Mouse (Mus musculus) MEL (cell line): ENCODE data around the gene Mia. TPM values are rescaled to one million over a fixed set of nuclear protein-coding genes. Genes with fewer than 3 reads are reported as not detected.
A peak's percentile ranks its signal among the peaks of the same experiment; 100 is the strongest.

ENCODE experiments used
- DNase-seq: peaks from one replicate; pipeline ENCODE4 v3.0.0; 2011; ENCODE audit warnings: low read depth, low spot score
- H3K27ac ChIP-seq: 2 replicates; pipeline ENCODE4 v1.5.1; 2012; ENCODE audit warnings: low read depth, mild to moderate bottlenecking, control low read depth, low read length, moderate library complexity; ENCODE audit not compliant: control insufficient read depth
- H3K27me3 ChIP-seq, 2 experiments: fragments of 150-350 bp in 1 of 2; sonication (generic) in 1 of 2; 2 replicates each; pipeline ENCODE4 v1.6.1; 2012; ENCODE audit warnings: low read length in 2 of 2, mild to moderate bottlenecking in 2 of 2, improper control_type of control experiment in 1 of 2, moderate library complexity in 1 of 2; ENCODE audit not compliant: insufficient read depth in 2 of 2, control insufficient read depth in 1 of 2
- H3K36me3 ChIP-seq, 2 experiments: 2 replicates each; pipeline ENCODE4 v1.6.1; 2012 to 2014; ENCODE audit warnings: low read length in 2 of 2, improper control_type of control experiment in 1 of 2, inconsistent platforms in 1 of 2, mild to moderate bottlenecking in 1 of 2; ENCODE audit not compliant: insufficient read depth in 2 of 2, control insufficient read depth in 1 of 2
- H3K4me1 ChIP-seq, 2 experiments: fragments of 150-350 bp in 1 of 2; sonication (generic) in 1 of 2; 2 replicates each; pipeline ENCODE4 v1.6.1; 2012; ENCODE audit warnings: low read length in 2 of 2, improper control_type of control experiment in 1 of 2, mild to moderate bottlenecking in 1 of 2; ENCODE audit not compliant: insufficient read depth in 2 of 2, control insufficient read depth in 1 of 2
- H3K4me3 ChIP-seq, 2 experiments: fragments of 150-350 bp in 1 of 2; sonication (generic) in 1 of 2; 2 replicates each; pipeline ENCODE4 v1.5.1; 2012; ENCODE audit warnings: low read depth in 2 of 2, low read length in 2 of 2, mild to moderate bottlenecking in 2 of 2, moderate library complexity in 2 of 2, control low read depth in 1 of 2, improper control_type of control experiment in 1 of 2; ENCODE audit not compliant: control insufficient read depth in 1 of 2, insufficient read depth in 1 of 2
- H3K79me2 ChIP-seq: 2 replicates; pipeline ENCODE4 v1.6.1; 2012; ENCODE audit warnings: mild to moderate bottlenecking, low read length, moderate library complexity; ENCODE audit not compliant: control insufficient read depth, poor library complexity, insufficient read depth
- H3K9ac ChIP-seq: 2 replicates; pipeline ENCODE4 v1.6.1; 2012; ENCODE audit warnings: low read depth, mild to moderate bottlenecking, control low read depth, low read length, moderate library complexity; ENCODE audit not compliant: control insufficient read depth, poor library complexity, severe bottlenecking
- H3K9me3 ChIP-seq: fragments of 150-350 bp; sonication (generic); replicated peaks from 2 replicates; pipeline ENCODE4 v1.6.1; 2012; ENCODE audit warnings: mild to moderate bottlenecking, low read length, improper control_type of control experiment, moderate library complexity; ENCODE audit not compliant: insufficient read depth
- CHD1 ChIP-seq: IDR thresholded peaks from 2 replicates; pipeline ENCODE4 v1.6.1; 2012; ENCODE audit warnings: low read depth, mild to moderate bottlenecking, inconsistent platforms, low read length, improper control_type of control experiment
- CHD2 ChIP-seq: IDR thresholded peaks from 2 replicates; pipeline ENCODE4 v1.6.1; 2011; ENCODE audit warnings: low read length, improper control_type of control experiment
- CTCF ChIP-seq, 3 experiments: IDR thresholded peaks in 2 of 3; conservative IDR thresholded peaks in 1 of 3; 2 replicates each; pipeline ENCODE4 v1.5.1; 2011 to 2012; ENCODE audit warnings: low read length in 3 of 3, low read depth in 2 of 3, mild to moderate bottlenecking in 2 of 3, improper control_type of control experiment in 1 of 3, inconsistent platforms in 1 of 3, mixed read lengths in 1 of 3, moderate library complexity in 1 of 3; ENCODE audit not compliant: control insufficient read depth in 1 of 3, insufficient read depth in 1 of 3, poor library complexity in 1 of 3, severe bottlenecking in 1 of 3
- E2F4 ChIP-seq: IDR thresholded peaks from 2 replicates; pipeline ENCODE4 v1.6.1; 2011; ENCODE audit warnings: low read depth, low read length, improper control_type of control experiment, borderline replicate concordance
- ELF1 ChIP-seq: IDR thresholded peaks from 2 replicates; pipeline ENCODE4 v1.6.1; 2014; ENCODE audit warnings: low read depth, mild to moderate bottlenecking, inconsistent platforms, low read length, improper control_type of control experiment, moderate library complexity
- EP300 ChIP-seq, 2 experiments: IDR thresholded peaks; 2 replicates each; pipeline ENCODE4 v1.6.1; 2011; ENCODE audit warnings: improper control_type of control experiment in 2 of 2, low read length in 2 of 2, low read depth in 1 of 2, mild to moderate bottlenecking in 1 of 2
- ETS1 ChIP-seq: IDR thresholded peaks from 2 replicates; pipeline ENCODE4 v1.6.1; 2012; ENCODE audit warnings: low read depth, mild to moderate bottlenecking, inconsistent platforms, low read length, improper control_type of control experiment, moderate library complexity
- GABPA ChIP-seq: IDR thresholded peaks from 2 replicates; pipeline ENCODE4 v1.6.1; 2012; ENCODE audit warnings: low read depth, mild to moderate bottlenecking, inconsistent platforms, low read length, improper control_type of control experiment, moderate library complexity
- HCFC1 ChIP-seq: IDR thresholded peaks from 2 replicates; pipeline ENCODE4 v1.6.1; 2012; ENCODE audit warnings: low read depth, mild to moderate bottlenecking, inconsistent platforms, low read length, improper control_type of control experiment, moderate library complexity
- JUND ChIP-seq: IDR thresholded peaks from 2 replicates; pipeline ENCODE4 v1.6.1; 2011; ENCODE audit warnings: low read depth, mild to moderate bottlenecking, improper control_type of control experiment, low read length
- MAFK ChIP-seq: IDR thresholded peaks from 2 replicates; pipeline ENCODE4 v1.6.1; 2011; ENCODE audit warnings: low read depth, mild to moderate bottlenecking, low read length, improper control_type of control experiment, borderline replicate concordance
- MAZ ChIP-seq: IDR thresholded peaks from 2 replicates; pipeline ENCODE4 v1.6.1; 2012; ENCODE audit warnings: low read depth, mild to moderate bottlenecking, inconsistent platforms, low read length, improper control_type of control experiment
- MXI1 ChIP-seq: IDR thresholded peaks from 2 replicates; pipeline ENCODE4 v1.6.1; 2011; ENCODE audit warnings: mild to moderate bottlenecking, low read depth, low read length, improper control_type of control experiment
- MYB ChIP-seq: IDR thresholded peaks from 2 replicates; pipeline ENCODE4 v1.6.1; 2011; ENCODE audit warnings: mild to moderate bottlenecking, low read depth, low read length, improper control_type of control experiment
- MYC ChIP-seq: IDR thresholded peaks from 2 replicates; pipeline ENCODE4 v1.6.1; 2011; ENCODE audit warnings: low read depth, mild to moderate bottlenecking, low read length, improper control_type of control experiment, moderate library complexity
- NRF1 ChIP-seq: IDR thresholded peaks from 2 replicates; pipeline ENCODE4 v1.6.1; 2014; ENCODE audit warnings: low read depth, mild to moderate bottlenecking, inconsistent platforms, low read length, improper control_type of control experiment, moderate library complexity; ENCODE audit not compliant: poor library complexity, insufficient read depth, severe bottlenecking
- POLR2AphosphoS2 ChIP-seq: IDR thresholded peaks from 2 replicates; pipeline ENCODE4 v1.6.1; 2011; ENCODE audit warnings: low read length, improper control_type of control experiment
- POLR2AphosphoS5 ChIP-seq: IDR thresholded peaks from 2 replicates; pipeline ENCODE4 v1.6.1; 2012; ENCODE audit warnings: low read depth, borderline replicate concordance, mild to moderate bottlenecking, inconsistent platforms, low read length, moderate library complexity, mixed read lengths
- SIN3A ChIP-seq: IDR thresholded peaks from 2 replicates; pipeline ENCODE4 v1.6.1; 2012; ENCODE audit warnings: low read length, improper control_type of control experiment, inconsistent platforms
- TCF12 ChIP-seq: IDR thresholded peaks from 2 replicates; pipeline ENCODE4 v1.6.1; 2014; ENCODE audit warnings: low read depth, mild to moderate bottlenecking, inconsistent platforms, low read length, improper control_type of control experiment, moderate library complexity
- UBTF ChIP-seq: IDR thresholded peaks from 2 replicates; pipeline ENCODE4 v1.6.1; 2012; ENCODE audit warnings: low read depth, mild to moderate bottlenecking, inconsistent platforms, low read length, improper control_type of control experiment, moderate library complexity, borderline replicate concordance; ENCODE audit not compliant: insufficient read depth
- USF2 ChIP-seq, 2 experiments: IDR thresholded peaks; 2 replicates each; pipeline ENCODE4 v1.6.1; 2011 to 2012; ENCODE audit warnings: improper control_type of control experiment in 2 of 2, low read length in 2 of 2, borderline replicate concordance in 1 of 2, inconsistent platforms in 1 of 2, low read depth in 1 of 2, mild to moderate bottlenecking in 1 of 2; ENCODE audit not compliant: insufficient read depth in 1 of 2
- ZC3H11A ChIP-seq: IDR thresholded peaks from 2 replicates; pipeline ENCODE4 v1.6.1; 2012; ENCODE audit warnings: low read depth, mild to moderate bottlenecking, inconsistent platforms, low read length, improper control_type of control experiment
- ZKSCAN1 ChIP-seq: IDR thresholded peaks from 2 replicates; pipeline ENCODE4 v1.6.1; 2012; ENCODE audit warnings: low read depth, mild to moderate bottlenecking, inconsistent platforms, low read length, improper control_type of control experiment, moderate library complexity
- ZMIZ1 ChIP-seq: IDR thresholded peaks from 2 replicates; pipeline ENCODE4 v1.6.1; 2012; ENCODE audit warnings: low read depth, mild to moderate bottlenecking, inconsistent platforms, low read length, improper control_type of control experiment, moderate library complexity
- polyA plus RNA-seq, 2 experiments: library from polyadenylated mRNA; stranded (reverse) in 1 of 2; unstranded in 1 of 2; fragments of >175 nt in 1 of 2; fragments of >200 nt in 1 of 2; gene quantifications; 2 replicates each; pipeline versions ENCODE4 v1.2.1 to v1.2.4; 2012; ENCODE audit warnings: low replicate concordance in 2 of 2, low read depth in 1 of 2; ENCODE audit not compliant: insufficient read length in 2 of 2, insufficient read depth in 1 of 2, missing spikeins in 1 of 2
- total RNA-seq: library from RNA; depleted of rRNA; stranded (reverse); fragments of 300-350 nt; gene quantifications from 2 replicates; pipeline ENCODE4 v1.2.3, GENCODE M21; 2012

The Mia gene
- total and polyA plus RNA-seq, 3 experiments = 2.1 to 2.8 TPM; not detected in 1

GRCm38 (mm10) chr7:27224877-27225575 is 44.1 kb upstream of the Mia start:
- Histone ChIP-seq H3K36me3 (peaks cover 0 to 9% of the 10 kb centered on the region in 2 experiments; a peak in 2 of 4 replicates), H3K27me3 (no peaks in the 10 kb centered on the region), H3K4me3 (no peak overlapping the region), H3K9me3 (no peaks in the 10 kb centered on the region), H3K27ac (no peak overlapping the region), H3K9ac (no peak overlapping the region), H3K4me1 (peaks cover 5 to 22% of the 10 kb centered on the region in 2 experiments), H3K79me2 (peaks cover 8% of the 10 kb centered on the region)
- TF ChIP-seq NRF1 (no peak), TCF12 (no peak), ETS1 (no peak), JUND (no peak), POLR2AphosphoS5 (no peak), ZMIZ1 (no peak), ELF1 (no peak), E2F4 (no peak), SIN3A (no peak), MAZ (no peak), CHD1 (no peak), MYC (no peak)
- DNase-seq = no peak

GRCm38 (mm10) chr7:27222538-27222937 is 41.6 kb upstream of the Mia start:
- TF ChIP-seq GABPA (no peak), HCFC1 (no peak), MAFK (no peak), MAZ (no peak), ZMIZ1 (no peak), USF2 (IDR thresholded peaks at IDR 0.05; ENCODE audit: borderline replicate concordance in 1 of 2, insufficient read depth in 1 of 2, low read depth in 1 of 2, low read length in 2 of 2) (no peak), MXI1 (no peak), MYC (no peak), EP300 (IDR thresholded peaks at IDR 0.05; ENCODE audit: low read depth in 1 of 2, low read length in 2 of 2) (no peak), POLR2AphosphoS2 (no peak), MYB (no peak), ZKSCAN1 (no peak), UBTF (no peak), CHD2 (no peak), ZC3H11A (no peak), TCF12 (no peak), CTCF (IDR thresholded peaks at IDR 0.05 in 2 of 3, conservative IDR thresholded peaks at IDR 0.05 in 1 of 3; ENCODE audit: control insufficient read depth in 1 of 3, insufficient read depth in 1 of 3, low read depth in 2 of 3, low read length in 3 of 3, poor library complexity in 1 of 3, severe bottlenecking in 1 of 3) (no peak)
- Histone ChIP-seq H3K9me3 (no peaks in the 10 kb centered on the region), H3K79me2 (peaks cover 3% of the 10 kb centered on the region; the same call in 1 of the 2 replicates), H3K27me3 (no peaks in the 10 kb centered on the region), H3K4me1 (peaks cover 2 to 19% of the 10 kb centered on the region in 2 experiments), H3K36me3 (peaks cover 0 to 9% of the 10 kb centered on the region in 2 experiments; a peak in 2 of 4 replicates), H3K9ac (no peak overlapping the region), H3K27ac (no peak overlapping the region), H3K4me3 (no peak overlapping the region)
- peak; percentile 23 for DNase-seq
